Mouse (Mus musculus) heart, postnatal 0 days (tissue): ENCODE data around the gene Olfr6. TPM values are rescaled to one million over a fixed set of nuclear protein-coding genes. Genes with fewer than 3 reads are reported as not detected.
"Not testable (repeated sequence)": the region's sequence is repeated elsewhere in the genome, so short reads cannot be mapped to it uniquely, and the experiment has no call there.

ENCODE experiments used
- ATAC-seq: fragments of 200-750 bp; cut with Nextera tagmentation; 2 replicates; pipeline ENCODE4 v1.8.0; 2017; ENCODE audit warnings: low read depth, moderate number of reproducible peaks, moderate library complexity; ENCODE audit not compliant: insufficient read depth
- DNase-seq: peaks from one replicate; pipeline ENCODE4 v3.0.0-alpha.2; 2016; ENCODE audit warnings: low spot score
- H3K27ac ChIP-seq: fragments of 300-500 bp; sonication (generic); 2 replicates; pipeline ENCODE4 v1.5.1; 2014; ENCODE audit warnings: low read depth, mild to moderate bottlenecking
- H3K27me3 ChIP-seq: fragments of 300-500 bp; sonication (generic); 2 replicates; pipeline ENCODE4 v1.6.1; 2014; ENCODE audit warnings: low read length, mixed read lengths; ENCODE audit not compliant: control insufficient read depth, insufficient read depth
- H3K36me3 ChIP-seq: fragments of 300-500 bp; sonication (generic); replicated peaks from 2 replicates; pipeline ENCODE4 v1.6.1; 2014; ENCODE audit warnings: low read length, mixed read lengths; ENCODE audit not compliant: control insufficient read depth, insufficient read depth
- H3K4me1 ChIP-seq: fragments of 300-500 bp; sonication (generic); 2 replicates; pipeline ENCODE4 v1.6.1; 2014; ENCODE audit warnings: antibody characterized with exemption; ENCODE audit not compliant: control insufficient read depth, insufficient read depth
- H3K4me2 ChIP-seq: fragments of 300-500 bp; sonication (generic); 2 replicates; pipeline ENCODE4 v1.6.1; 2014; ENCODE audit warnings: low read depth, mild to moderate bottlenecking, low read length, moderate library complexity
- H3K4me3 ChIP-seq: fragments of 300-500 bp; sonication (generic); 2 replicates; pipeline ENCODE4 v1.5.1; 2014; ENCODE audit warnings: low read depth, low read length
- H3K9ac ChIP-seq: fragments of 300-500 bp; sonication (generic); replicated peaks from 2 replicates; pipeline ENCODE4 v1.6.1; 2014; ENCODE audit warnings: low read depth, low read length, mixed read lengths
- H3K9me3 ChIP-seq: fragments of 300-500 bp; sonication (generic); replicated peaks from 2 replicates; pipeline ENCODE4 v1.6.1; 2016; ENCODE audit warnings: low read length; ENCODE audit not compliant: control insufficient read depth
- CTCF ChIP-seq: IDR thresholded peaks from 2 replicates; pipeline ENCODE4 v1.5.1; 2016; ENCODE audit warnings: antibody characterized with exemption, control low read depth, low read depth
- EP300 ChIP-seq: IDR thresholded peaks from 2 replicates; pipeline ENCODE4 v1.6.1; 2016; ENCODE audit warnings: antibody characterized with exemption, low read depth
- WGBS: fragments of 180-500 bp; shearing (Covaris S2); extraction: QIAGEN DNeasy Blood & Tissue Kit; methylation state at CpG from one replicate; pipeline ENCODE4 v1.1.7; 2014; 5-methylcytosine and 5-hydroxymethylcytosine counted together
- polyA plus RNA-seq: library from polyadenylated mRNA; unstranded; fragments of >200 nt; fragmentation: Nextera tagmentation; extraction: Ambion mirVana; gene quantifications from 2 replicates; pipeline ENCODE4 v1.2.1, GENCODE M21; 2015
- total RNA-seq: library from RNA; depleted of rRNA; stranded (reverse); fragments of >200 nt; gene quantifications from 2 replicates; pipeline ENCODE4 v1.2.3, GENCODE M21; 2014; ENCODE audit warnings: low replicate concordance; rRNA removed

Olfr6 gene
- total RNA-seq: not detected in 2 replicates
- polyA plus RNA-seq: not detected in 2 replicates

DNA sequence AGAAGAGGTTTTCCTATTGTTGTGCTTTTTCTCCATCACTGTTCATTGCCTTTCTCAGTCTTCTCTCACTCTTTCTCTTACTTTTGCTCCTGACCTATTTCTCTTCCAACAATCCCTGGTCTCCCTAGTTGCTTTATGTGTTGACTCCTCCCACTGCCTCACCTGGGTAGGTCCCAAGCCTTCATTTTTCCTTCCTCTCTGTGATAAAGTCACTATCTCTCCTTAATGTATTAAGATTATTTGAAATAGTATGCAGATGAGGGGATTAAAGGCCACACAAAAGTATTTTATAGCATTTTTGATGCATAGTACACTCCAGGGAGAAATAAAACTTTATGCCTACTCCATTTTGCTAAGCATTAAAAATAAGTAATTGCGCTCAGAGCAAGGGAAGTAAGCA is at the start of gene Olfr6:
Gene Olfr6 (minus strand): TSS at position 101 of the 400 bp plus-strand sequence.
- TF ChIP-seq EP300: no peak
- TF ChIP-seq CTCF: no peak
- H3K4me1 ChIP-seq: no peaks in the 10 kb centered on the region
- WGBS: 75% methylated on average over 1 of the region's 1 CpGs
- DNase-seq: no peak
- H3K4me2 ChIP-seq: no peak within 1 kb of the TSS
- no peak for ATAC-seq
- no peaks in the 10 kb centered on the region for H3K36me3 ChIP-seq
- H3K9ac ChIP-seq: no peak within 1 kb of the TSS
- no peak within 1 kb of the TSS for H3K27ac ChIP-seq
- peaks cover 4% of the 10 kb centered on the region; the same call in 1 of the 2 replicates for H3K9me3 ChIP-seq
- no peak within 1 kb of the TSS for H3K4me3 ChIP-seq
- H3K27me3 ChIP-seq: no peaks in the 10 kb centered on the region

DNA sequence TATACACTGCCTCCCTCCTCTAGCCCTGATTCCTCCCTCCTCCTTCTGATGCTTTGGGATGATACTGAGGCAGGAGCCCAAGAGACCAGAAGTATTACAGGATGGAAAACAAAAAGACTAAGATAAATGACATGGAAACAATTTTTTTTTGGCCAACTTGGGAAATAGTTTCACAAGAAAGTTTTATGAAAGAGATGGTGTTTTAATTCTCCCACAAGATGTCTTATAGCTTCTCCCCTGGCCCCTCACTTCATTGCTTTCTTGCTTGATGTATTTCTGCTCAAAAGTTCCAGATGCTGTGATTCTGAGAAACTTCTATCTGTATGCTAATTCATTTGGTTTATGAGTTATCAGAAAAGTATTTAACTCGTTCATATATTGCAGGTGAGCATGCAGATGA is 42.2 kb upstream of the Olfr6 start, which contains the start of gene Olfr2:
Gene Olfr2 (minus strand): TSS at position 101 of the 400 bp plus-strand sequence.
- H3K36me3 ChIP-seq: no peaks in the 10 kb centered on the region
- H3K27me3 ChIP-seq: no peaks in the 10 kb centered on the region
- no peak within 1 kb of the TSS for H3K4me2 ChIP-seq
- no peak within 1 kb of the TSS for H3K9ac ChIP-seq
- 40% methylated on average over 1 of the region's 1 CpGs for WGBS
- no peak within 1 kb of the TSS for H3K4me3 ChIP-seq
- no peak for TF ChIP-seq EP300
- TF ChIP-seq CTCF: no peak
- H3K4me1 ChIP-seq: no peaks in the 10 kb centered on the region
- no peak for DNase-seq
- no peaks in the 10 kb centered on the region for H3K9me3 ChIP-seq
- no peak within 1 kb of the TSS for H3K27ac ChIP-seq
- no peak for ATAC-seq

DNA sequence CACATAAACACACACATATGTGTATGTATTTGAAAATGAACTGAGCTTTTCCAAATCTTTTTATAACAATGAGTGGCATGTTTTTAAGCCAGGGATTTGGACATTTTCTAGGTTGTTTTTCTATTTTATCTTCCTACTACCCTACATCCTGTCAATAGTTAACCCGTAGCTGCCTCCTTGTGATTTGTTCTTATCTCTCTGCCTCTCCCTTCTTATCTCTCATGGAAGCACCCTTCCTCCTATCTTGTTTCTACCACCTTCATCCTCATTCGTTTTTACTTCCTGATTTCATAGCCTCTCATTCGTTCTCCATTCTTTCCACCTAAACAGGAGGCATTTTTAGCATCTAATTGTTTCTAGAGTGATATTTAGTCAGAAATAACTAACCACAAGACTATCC is 40.4 kb upstream of the Olfr6 start:
- WGBS: 11% methylated on average over 3 of the region's 3 CpGs
- Histone ChIP-seq H3K4me3 (no peak overlapping the region), H3K9me3 (no peaks in the 10 kb centered on the region), H3K27ac (no peak overlapping the region), H3K36me3 (no peaks in the 10 kb centered on the region), H3K27me3 (no peaks in the 10 kb centered on the region), H3K4me2 (no peak overlapping the region), H3K4me1 (no peaks in the 10 kb centered on the region), H3K9ac (no peak overlapping the region)
- no peak for TF ChIP-seq EP300
- no peak for TF ChIP-seq CTCF
- ATAC-seq: no peak
- no peak for DNase-seq

DNA sequence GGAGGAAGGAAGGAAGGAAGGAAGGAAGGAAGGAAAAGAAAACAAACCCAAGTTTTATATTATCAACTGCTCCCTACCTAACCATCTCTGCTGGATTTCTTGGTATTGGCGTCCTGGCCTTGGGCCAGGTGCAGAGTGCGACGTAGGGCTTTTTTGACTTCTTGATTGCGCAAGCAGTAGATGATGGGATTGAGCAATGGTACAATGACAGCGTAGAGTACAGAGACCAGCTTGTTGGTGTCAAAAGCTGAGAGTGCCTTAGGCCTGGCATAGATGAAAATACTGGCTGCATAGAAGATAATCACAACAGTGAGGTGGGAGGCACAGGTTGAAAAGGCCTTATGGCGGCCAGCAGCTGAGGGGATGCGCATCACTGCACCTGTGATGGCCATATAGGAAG is 37.1 kb upstream of the Olfr6 start:
- Histone ChIP-seq H3K4me2 (no peak overlapping the region), H3K9me3 (no peaks in the 10 kb centered on the region), H3K4me1 (no peaks in the 10 kb centered on the region), H3K9ac (no peak overlapping the region), H3K27ac (no peak overlapping the region), H3K36me3 (no peaks in the 10 kb centered on the region), H3K27me3 (no peaks in the 10 kb centered on the region), H3K4me3 (no peak overlapping the region)
- WGBS: 72% methylated on average over 7 of the region's 7 CpGs
- DNase-seq (no peak), ATAC-seq (no peak)
- TF ChIP-seq CTCF (no peak), EP300 (no peak)

DNA sequence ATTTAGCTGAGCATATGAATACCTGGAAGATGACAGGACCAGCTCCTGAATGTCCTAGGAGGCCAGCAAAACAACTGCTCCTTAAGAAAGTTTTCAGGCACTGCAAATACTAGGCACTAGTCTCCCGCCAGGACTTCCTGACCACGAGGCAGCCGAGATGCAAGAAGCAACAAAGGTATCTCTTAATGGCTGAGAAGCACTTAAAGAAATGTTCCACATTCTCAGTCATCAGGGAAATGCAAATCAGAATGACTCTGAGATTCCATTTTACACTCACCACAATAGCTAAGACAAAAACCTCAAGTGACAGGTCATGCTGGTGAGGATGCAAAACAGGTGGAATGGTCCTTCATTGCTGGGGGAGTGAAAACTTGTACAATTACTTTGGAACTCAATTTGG is 21.5 kb upstream of the Olfr6 start:
- DNase-seq (no peak), ATAC-seq (no peak)
- TF ChIP-seq CTCF (no peak), EP300 (no peak)
- Histone ChIP-seq H3K9ac (no peak overlapping the region), H3K27ac (no peak overlapping the region), H3K27me3 (no peaks in the 10 kb centered on the region), H3K4me1 (no peaks in the 10 kb centered on the region), H3K4me3 (no peak overlapping the region), H3K4me2 (no peak overlapping the region), H3K9me3 (no peaks in the 10 kb centered on the region), H3K36me3 (no peaks in the 10 kb centered on the region)
- WGBS: 79% methylated on average over 3 of the region's 3 CpGs

DNA sequence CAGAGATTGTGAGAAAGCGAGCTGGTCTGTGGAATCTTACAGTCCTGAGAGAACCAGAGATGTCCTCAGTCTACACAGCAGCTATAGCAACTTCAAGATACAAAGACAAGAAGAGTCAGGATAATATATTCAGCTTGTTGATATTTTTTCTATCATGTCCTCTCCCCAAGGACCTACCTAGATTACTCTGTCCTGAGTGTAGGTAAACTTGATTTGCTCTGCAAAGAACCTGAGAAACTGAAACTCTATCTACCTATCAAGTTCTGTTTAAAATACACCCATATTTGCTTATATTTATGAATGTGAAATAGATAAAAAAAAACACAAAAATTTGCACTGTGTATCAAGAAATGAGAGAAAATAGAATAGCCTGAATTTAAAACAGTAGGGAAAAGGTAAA is 11.6 kb upstream of the Olfr6 start, which contains the start of gene Olfr711:
Gene Olfr711 (minus strand): TSS at position 101 of the 400 bp plus-strand sequence.
- WGBS: 39% methylated on average over 1 of the region's 1 CpGs
- no peak within 1 kb of the TSS for H3K4me3 ChIP-seq

DNA sequence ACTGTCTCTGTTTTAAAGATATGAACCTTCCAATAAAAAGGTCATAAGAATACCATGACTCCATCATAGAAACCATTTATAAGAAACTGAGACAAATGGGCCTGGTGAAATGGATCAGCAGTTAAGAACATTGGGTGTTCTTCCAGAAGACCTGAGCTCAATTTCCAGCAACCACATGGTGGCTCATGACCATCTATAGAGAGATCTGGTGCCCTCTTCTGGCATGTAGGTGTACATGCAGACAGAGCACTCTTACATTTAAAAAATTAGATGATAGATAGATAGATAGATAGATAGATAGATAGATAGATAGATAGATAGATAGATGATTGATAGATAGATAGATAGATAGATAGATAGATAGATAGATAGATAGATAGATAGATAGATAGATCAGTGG is 3.8 kb upstream of the Olfr6 start:
- not testable (repeated sequence) for H3K9me3 ChIP-seq, H3K27me3 ChIP-seq, H3K36me3 ChIP-seq, H3K4me2 ChIP-seq, H3K4me3 ChIP-seq, H3K4me1 ChIP-seq, H3K27ac ChIP-seq, ATAC-seq, DNase-seq, H3K9ac ChIP-seq

More for the DNA sequence above, 11.6 kb upstream of the Olfr6 start, which contains the start of gene Olfr711:
- H3K9ac ChIP-seq: no peak within 1 kb of the TSS
- H3K36me3 ChIP-seq: no peaks in the 10 kb centered on the region
- no peak for DNase-seq
- TF ChIP-seq CTCF: no peak
- TF ChIP-seq EP300: no peak
- no peaks in the 10 kb centered on the region for H3K4me1 ChIP-seq
- no peak for ATAC-seq
- H3K9me3 ChIP-seq: no peaks in the 10 kb centered on the region
- H3K27me3 ChIP-seq: no peaks in the 10 kb centered on the region
- no peak within 1 kb of the TSS for H3K4me2 ChIP-seq
- no peak within 1 kb of the TSS for H3K27ac ChIP-seq
